Mouse (Mus musculus) urinary bladder, postnatal 36 days (tissue): Measurements from ENCODE around the gene Psmb1.
"Not testable (repeated sequence)": the region's sequence is repeated elsewhere in the genome, so short reads cannot be mapped to it uniquely, and the experiment has no call there.

Source experiments
- DNase-seq, 2 experiments: peaks; one replicate each; pipeline ENCODE4 v3.0.0; 2022; ENCODE audit warnings: low spot score in 2 of 2, mixed read lengths in 1 of 2

The Psmb1 gene

DNA sequence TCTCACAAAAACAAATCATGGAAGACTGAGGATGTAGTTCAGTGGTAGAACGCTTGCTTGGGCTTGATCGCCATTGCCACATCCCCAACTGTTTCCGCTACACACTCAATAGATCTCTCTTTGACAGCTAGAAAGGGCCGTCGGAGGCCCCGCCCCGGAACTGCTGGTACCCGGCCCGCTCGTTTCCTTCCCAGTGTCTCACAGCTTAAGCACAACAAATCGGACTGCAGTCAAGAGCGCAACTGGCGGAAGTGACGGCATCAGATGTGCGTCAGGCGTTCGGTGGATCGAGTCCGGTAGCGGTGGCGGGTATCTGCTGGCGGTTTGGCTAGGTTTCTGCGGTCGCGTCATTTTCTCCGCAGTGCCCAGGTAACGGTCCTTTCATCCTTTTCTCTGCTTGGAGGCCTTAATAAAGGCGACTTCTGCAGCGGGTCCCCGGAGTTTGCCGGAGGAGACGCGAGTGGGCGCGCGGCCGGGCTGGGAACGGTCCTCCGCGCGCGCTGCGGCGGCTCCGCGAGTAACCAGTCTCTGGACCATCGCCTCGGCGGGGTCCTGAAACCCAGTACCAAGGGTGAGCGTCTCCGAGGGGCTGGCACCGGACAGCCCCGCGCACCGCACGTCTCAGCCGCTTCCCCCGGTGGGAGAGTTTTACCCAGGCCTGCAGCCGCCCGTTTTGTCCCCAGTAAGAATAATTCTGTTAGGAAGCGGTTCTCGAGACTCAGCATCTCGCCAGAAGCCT is at the start of gene Psmb1, which contains the start of gene Tbp:
TSS of gene Psmb1 (minus strand) at position 96 of the 739 bp plus-strand sequence.
TSS of gene Tbp (plus strand) at position 233 of the 739 bp plus-strand sequence.
- DNase-seq = peak; percentile 94 to 98

DNA sequence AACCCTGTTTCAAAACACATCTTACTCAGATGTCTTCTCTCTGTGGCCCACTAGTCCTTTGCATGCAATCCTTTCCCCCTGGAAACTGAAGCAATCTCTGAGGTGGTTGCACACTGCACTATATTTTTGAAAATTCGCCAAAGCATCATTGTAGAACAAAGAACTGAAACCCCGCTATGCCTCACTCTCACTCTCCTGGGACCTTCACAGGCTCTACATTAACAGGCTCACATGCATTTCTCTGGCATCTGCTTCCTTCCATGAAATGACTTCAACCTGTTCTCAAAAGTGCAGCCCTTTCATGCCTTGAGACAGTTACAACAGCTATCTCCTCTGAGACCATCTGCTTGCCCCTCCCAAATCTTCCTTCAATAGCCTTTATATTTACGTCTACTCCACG is 46.9 kb upstream of the Psmb1 start:
- no peak for DNase-seq

DNA sequence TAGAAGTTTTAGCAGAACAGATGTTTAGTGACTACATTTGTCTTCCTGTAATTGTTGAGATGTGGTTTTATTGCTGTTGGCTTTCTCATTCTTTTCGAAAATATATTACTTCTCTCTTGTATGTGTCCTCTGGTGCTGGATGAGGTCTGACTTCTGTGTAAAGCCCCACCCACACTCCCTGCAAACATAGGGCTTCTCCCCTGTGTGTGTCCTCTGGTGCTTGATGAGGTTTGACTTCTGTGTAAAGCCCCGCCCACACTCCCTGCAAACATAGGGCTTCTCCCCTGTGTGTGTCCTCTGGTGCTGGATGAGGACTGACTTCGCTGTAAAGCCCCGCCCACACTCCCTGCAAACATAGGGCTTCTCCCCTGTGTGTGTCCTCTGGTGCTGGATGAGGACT is 44.3 kb upstream of the Psmb1 start:
- not testable (repeated sequence) for DNase-seq

DNA sequence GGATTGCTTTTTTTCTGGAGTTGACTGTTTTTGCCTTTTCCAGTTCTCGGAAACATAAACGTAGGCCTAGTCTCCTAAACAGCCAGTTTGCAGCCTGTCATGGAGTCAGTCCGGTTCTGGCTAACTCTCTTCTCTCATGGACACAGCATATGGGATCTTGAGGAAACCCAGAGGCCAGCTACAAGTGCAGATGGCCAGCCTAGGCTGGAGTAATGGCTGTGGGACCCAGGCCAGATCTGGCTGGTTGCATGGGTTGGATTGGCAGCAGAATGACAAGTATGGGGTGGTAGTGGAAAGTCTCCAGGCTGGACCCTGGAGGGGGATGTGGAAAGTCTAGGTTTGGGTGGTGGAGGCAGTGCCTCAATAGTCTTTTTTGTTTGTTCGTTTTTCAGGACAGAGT is 40.8 kb upstream of the Psmb1 start:
- no peak for DNase-seq

DNA sequence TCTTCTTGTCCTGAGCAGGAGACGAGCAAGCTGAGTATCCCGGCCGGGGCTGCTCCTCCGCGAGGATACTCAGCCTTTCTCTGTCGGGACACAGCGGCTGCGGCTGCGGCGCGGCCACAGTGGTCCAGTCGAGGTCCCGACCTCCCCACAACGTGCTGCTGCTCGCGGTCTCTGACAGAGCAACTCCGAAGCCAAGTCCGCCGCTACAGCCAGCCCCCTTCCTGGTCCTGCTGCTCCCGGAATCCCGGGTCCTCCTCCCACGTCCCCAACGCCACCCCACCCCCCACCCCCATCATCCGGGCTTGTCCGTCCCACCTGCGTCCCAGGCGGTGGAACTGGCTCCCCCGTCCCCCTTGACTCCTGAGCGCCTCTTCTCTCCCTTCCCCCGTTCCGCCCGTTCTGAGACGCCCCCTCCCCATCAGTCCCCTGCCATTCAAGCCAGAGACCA is 36.9 kb upstream of the Psmb1 start:
- no peak for DNase-seq

DNA sequence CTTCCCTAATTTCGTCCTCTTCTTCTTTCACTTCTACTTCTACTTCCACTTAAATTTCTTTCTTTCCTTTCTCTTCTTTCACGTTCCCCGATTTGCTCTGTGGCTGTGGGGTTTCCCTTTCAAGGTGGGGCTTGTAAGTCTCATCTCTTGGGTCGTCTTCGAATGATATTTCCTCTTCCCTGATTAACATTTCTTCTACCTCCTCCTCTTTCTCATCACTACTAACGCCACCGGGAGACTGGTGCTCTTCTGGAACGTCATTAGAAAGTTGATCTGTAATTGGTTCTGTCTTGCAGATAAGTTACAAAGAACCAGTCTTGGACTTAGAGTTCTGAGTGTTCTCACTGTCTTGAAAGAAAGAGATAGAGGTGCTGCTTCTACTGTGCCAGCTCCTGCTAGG is 36.4 kb upstream of the Psmb1 start:
- DNase-seq = no peak

DNA sequence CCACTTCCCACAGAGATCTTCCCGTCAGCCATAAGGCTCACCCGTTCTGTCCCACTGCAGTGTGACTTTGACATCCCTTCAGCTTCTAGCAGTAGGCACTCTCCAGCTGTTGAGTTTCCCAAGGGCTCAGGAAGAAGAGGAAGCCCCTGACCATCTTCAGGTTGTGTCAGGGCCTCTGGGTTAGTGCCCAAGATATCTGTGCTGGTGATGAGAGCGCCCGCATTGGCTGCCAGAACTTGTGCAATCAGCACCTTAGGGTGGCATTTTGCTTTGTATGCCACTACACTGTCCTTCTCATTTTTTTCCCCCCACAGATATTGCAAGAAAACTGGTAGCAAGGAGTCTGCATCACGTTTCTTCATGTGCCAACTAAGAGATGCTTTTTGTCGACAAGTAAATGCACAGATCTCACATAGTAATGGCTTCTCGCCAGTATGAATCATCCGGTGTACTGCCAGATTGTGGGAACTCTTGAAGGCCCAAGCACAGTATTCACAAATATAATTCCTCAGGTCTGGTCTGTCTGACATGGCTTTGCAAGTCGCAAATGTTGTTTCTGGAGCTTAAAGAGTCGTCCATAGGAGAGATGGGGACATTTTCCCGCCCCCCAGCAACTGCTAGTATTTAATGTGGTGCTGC is 35.7 kb upstream of the Psmb1 start:
- DNase-seq = no peak

DNA sequence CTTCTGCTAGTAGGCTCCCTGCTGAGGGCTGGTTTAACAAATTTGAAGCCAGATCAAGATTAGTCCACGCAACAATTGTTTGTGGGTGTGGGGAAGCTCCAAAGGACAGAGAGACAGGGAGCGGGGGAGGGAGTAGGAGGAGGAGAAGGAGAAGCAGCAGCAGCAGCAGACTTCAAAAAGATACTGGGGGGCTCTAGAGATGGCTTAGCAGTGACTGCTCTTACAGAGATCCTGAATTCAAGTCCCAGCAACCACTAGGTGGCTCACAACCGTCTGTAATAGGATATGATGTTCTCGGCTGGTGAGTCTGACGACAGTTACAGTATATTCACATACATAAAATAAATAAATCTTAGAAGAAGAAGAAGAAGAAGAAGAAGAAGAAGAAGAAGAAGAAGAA is 30.6 kb upstream of the Psmb1 start:
- DNase-seq = peak in 1 of 2 experiments; percentile 8

DNA sequence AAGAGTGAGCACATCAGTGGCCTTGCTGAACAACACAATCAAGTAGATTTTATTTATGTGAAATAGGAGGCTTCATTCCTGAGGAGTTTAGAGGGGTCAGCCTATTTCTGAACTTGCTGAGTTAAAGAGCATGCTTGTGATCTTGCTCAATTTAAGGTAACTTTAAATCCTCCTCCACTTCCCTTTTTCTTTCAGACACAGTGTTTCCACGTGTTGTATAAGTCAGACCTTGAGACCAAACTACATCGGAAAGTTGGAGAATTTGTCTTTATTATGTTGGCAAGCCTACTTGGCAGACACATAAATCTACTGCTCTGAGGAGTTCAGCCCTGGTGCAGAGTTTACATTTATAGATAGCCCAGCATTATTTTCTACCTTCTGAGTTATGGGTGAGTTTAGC is 29.3 kb upstream of the Psmb1 start:
- no peak for DNase-seq

DNA sequence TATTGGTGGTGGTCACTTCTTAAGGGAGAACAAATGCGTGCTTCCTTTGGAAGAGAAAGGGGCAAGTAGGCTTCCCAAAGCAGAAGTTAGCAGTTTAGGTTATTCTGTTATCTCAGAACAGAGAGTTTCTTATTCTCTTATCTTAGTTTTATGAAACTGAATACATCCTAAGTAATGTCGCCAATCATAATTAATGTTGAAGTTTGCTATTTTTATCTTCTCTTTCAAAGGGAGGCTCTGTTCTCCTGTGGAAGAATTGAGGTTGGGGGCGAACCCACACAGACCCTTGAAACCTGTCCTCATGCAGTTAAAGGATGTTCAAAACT is 28.2 kb upstream of the Psmb1 start:
- no peak for DNase-seq

DNA sequence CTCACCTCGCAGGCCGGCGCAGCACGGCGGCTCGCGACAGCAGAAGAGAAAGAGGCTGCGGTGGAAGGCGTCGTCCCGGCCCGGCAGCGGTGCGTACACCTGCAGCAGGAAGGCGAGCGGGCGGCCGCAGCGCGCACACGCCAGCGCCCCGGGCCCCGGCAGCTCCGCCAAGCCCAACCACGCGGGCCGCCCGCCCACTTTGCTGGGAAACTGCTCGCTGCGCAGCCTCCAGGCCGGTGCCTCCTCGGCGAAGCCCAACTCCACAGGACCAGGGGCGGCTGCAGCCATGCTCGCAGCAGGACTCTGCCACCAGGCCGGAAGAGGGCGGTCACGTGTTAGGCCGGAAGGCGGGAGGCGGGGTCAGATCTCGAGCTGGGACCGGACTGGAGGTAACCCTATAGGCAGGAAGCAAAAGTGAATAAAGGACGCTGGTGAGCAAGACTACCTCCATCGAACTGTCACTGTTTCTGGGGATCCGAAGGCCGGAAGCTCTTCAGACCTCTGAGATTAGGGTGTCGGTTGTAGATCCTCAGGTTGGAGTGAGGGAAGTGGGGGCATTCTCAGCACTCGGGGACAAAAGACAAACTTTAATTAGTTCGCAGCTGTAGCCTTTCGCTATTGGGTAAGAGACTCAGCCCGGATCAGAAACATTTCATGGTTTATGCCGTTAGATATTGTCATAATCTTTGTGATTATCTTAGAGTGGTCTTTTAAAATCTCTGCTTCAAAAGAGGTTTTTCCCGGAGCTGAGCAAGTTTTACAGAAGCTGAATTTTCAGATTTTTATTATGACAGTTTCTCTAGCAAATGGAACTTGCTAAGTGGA is 27.6 kb upstream of the Psmb1 start, which contains the start of gene Pdcd2:
TSS of gene Pdcd2 (minus strand) at position 316 of the 825 bp plus-strand sequence.
- peak; percentile 95 for DNase-seq

DNA sequence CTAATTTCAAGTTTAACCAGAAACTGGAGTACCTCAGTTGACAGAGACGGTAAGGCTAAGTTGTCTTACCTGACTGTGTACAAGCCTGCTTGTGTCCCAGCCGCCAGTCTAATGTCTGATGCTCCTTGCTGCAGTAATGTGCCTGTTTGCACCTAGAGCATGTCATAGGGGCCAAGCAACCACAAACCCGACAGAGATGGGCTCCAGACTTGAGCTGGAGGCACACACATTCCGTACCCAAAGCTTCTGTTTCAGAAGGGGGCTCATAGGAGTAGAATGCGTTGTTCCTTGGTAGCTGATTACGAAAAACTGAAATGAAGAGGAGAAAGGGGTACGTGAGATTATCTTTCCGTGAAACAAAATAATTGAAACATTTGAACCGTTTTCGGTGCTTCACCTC is 26.8 kb upstream of the Psmb1 start:
- no peak for DNase-seq

DNA sequence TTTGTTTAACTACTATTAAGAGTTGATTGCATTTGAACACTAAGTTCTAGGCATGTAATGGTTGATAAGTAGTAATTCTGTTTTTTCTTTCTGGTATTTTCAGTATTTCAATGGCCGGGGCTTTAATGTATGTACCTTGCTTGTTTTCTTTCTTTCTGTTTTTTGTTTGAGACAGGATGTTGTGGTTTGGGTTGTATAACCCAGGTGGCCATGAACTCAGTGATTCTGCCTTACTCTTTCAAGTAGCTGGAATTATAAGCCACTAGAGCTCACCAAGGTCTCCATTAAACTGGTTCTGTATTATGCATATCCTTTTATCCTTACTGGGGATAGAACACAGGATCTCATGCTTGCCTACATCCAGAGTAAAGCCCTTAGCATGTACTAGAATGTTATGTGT is 19.2 kb upstream of the Psmb1 start:
- no peak for DNase-seq

DNA sequence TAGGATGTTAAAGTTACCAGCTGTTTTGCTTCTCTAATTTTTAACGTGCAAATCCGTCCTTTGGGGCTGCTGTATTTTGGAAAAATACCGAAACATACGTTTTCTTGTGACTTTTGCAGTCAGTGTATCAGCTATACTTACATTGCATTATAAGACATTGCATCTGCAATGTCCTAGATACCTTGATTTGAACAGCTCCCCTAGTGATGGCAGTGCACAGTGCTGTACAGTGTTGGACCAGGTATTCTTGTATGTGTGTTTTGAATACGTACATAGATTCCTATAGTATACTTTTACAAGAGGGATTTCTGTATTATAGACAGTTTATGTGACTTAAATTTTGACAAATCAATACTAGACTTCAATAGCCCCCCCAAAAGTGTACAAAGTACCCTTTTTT is 18.6 kb upstream of the Psmb1 start:
- no peak for DNase-seq

DNA sequence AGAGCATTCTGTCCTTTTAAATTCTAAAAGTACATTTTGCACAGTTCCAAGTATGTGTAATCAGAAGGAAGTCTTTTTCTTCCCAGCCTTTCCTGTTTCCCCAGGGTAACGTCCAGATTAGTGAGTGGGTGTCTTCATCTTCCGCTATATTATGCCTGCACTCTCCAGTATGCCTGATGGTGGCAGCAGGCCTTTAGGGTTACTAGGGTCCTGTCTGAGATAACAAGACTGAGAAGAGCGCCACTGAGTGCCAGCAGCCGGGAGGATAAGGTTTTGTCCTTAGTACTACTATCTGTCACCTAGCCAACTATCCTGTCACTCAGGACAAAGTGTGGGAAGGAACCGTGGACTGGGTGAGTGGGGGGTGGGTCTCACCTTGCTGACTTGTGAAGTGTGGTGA is 18.2 kb upstream of the Psmb1 start:
- no peak for DNase-seq

DNA sequence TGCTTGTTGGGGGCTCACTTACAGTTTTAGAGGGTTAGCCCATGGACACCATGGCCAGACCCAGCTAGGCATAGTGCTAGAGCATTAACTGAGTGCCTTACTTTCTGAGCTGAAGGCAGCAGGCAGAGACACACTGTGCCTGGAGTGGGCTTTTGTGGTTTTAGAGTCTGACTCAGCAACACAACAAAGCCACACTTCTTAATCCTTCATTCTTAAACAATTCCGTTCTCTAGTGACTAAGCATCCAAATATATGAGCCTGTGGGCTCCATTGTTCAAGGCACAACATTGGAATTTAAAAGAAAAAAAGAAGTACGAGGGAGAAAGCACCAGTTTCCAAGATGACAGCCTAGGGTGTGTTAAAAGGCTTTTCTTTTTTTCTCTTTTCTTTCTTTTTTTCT is 11.1 kb upstream of the Psmb1 start:
- no peak for DNase-seq

DNA sequence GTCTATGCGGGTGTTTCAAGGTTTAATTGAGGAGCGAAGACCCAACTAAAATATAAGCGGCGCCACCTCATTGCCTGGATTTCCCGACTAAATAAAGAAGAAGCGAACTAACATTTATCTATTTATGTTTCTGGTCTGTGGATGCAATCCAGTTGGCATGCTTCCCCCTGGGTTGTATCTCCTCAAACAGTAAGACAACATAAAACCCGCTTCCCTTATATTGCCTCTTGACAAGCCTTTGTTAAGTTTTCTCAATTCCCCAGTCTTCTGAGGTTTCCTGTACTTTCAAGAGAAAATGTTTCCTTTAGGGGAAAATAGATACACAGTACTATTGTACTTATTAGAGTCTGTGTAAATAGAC is 818 bp downstream of the Psmb1 start:
- DNase-seq = no peak

DNA sequence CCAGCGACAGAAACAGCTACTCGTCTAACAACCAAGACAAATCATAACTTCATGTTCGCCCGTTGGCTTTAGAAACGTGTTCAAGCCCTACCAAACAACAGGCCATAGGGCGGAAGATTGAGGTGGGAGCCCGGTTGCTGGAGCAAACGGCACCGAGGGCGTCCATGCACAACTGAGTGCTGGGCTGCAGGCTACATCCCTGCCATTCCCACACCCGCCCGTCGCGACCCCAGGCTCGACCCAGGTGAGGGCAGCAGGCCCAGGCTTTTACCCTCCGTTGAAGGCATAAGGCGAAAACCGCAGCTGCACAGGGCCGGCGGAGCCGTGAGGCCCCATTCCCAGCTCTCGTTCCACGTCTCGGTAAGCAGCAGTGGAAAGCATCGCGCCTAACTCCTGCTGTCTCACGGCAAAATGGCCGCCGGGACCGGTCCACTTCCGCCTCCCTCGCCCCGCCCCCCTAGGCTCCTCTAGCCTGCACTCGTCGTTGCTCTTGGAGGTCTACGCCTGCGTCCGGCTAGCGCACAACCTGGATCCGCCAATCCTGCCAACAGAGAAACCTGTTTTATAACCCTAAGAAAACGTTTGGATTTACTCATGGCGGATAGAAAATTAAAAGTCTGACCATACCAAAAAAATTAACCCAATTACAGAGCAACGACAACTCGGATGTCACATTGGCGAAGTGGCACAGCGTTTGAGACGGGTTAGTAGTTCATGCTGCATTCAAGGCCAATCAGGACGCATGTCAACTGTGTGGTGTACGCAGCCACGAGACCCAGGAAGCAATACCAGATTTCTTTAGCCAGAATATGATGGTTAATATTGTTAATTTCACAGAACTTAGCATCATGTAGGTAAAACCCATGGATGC is 1.4 kb downstream of the Psmb1 start:
- DNase-seq = peak; percentile 91 to 94

DNA sequence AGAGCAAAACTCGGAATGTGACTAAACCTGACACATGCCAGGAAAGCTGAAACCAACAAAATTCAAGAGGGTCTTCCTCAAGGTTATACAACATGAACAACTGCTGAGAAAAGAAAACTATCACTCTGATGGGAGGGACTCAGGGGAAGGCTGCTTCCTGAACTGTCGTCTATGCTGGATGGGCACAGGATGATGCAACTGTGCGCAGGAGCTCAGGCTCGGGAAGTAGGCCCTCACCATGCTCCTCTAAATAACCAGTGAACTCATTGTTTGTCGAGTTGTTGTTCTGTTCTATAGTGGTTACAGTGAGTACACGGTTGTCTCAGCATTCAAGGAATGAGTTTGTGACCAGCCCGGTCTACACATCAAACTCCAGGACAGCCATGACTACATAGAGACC is 9.0 kb downstream of the Psmb1 start:
- DNase-seq = no peak

DNA sequence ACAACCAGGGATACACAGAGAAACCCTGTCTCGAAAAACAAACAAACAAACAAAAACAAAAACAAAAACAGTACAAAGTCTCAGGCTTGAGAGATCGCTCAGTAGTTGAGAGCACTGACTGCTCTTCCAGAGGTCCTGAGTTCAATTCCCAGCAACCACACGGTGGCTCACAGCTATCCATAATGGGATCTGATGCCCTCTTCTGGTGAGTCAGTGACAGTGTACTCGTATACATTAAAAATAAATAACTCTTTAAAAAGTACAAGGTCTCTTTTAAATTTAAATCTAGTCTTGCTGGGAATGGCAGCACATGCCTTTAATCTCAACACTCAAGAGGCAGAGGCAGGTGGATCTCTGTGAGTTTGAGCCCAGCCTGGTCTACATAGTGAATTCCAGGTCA is 26.9 kb downstream of the Psmb1 start:
- no peak for DNase-seq

DNA sequence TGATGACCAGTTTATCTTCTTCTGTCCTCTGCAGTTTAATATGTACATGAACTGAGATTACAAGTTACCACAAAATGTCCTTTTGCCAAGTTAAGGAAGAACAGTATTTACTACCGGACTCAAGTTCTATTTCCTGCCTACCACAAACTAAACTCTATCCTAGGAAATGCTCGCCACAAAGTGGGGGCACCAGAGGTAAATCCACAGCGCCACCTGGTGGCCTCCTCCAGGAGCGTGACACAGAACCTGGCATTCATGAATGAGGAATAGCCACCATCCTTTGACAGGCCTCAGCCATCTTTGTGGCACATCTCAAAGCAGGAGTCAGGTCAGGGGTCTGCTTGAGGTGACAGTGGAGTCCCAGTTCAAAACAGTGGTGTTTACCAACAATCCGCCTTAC is 31.9 kb downstream of the Psmb1 start:
- DNase-seq = peak; percentile 51 to 54
